Mouse (Mus musculus): ENCODE results near the gene Ptprcap. TPM values are rescaled to one million over a fixed set of nuclear protein-coding genes. Genes with fewer than 3 reads are reported as not detected.
A peak's percentile ranks its signal among the peaks of the same experiment; 100 is the strongest.
"Not testable (repeated sequence)": the region's sequence is repeated elsewhere in the genome, so short reads cannot be mapped to it uniquely, and the experiment has no call there.

The Ptprcap gene
- polyA plus RNA-seq, 1 experiment from 2014 or later: 4.8 TPM

- ATAC-seq (ENCODE audit: insufficient number of reproducible peaks, low FRiP score, low TSS enrichment, low read depth): no peak
- Histone ChIP-seq H3K9ac (no peak overlapping the region), H3K27ac (replicated peaks) (no peak overlapping the region), H3K4me2 (replicated peaks) (no peak overlapping the region), H3K4me1 (peaks cover 24% of the 10 kb centered on the region), H3K27me3 (no peaks in the 10 kb centered on the region), H3K36me3 (peaks cover 57% of the 10 kb centered on the region), H3K9me3 (replicated peaks) (no peaks in the 10 kb centered on the region), H3K4me3 (replicated peaks) (no peak overlapping the region)
- WGBS: 97% methylated on average over 7 of the region's 7 CpGs
These were observed 36.4 kb upstream of the Ptprcap start for GRCm38 (mm10) chr19:4117006-4117405.

GRCm38 (mm10) chr19:4118350-4118749 lies 35.1 kb upstream of the Ptprcap start:
- ATAC-seq (ENCODE audit: insufficient number of reproducible peaks, low FRiP score, low TSS enrichment, low read depth): no peak
- Histone ChIP-seq H3K27ac (replicated peaks) (no peak overlapping the region), H3K4me1 (peaks cover 23% of the 10 kb centered on the region), H3K4me2 (replicated peaks) (no peak overlapping the region), H3K9me3 (replicated peaks) (no peaks in the 10 kb centered on the region), H3K36me3 (peaks cover 43% of the 10 kb centered on the region), H3K27me3 (no peaks in the 10 kb centered on the region), H3K9ac (no peak overlapping the region), H3K4me3 (replicated peaks) (no peak overlapping the region)
- WGBS: 91% methylated on average over 2 of the region's 2 CpGs

- 77% methylated on average over 6 of the region's 6 CpGs for WGBS
- peak overlapping the region; percentile 53 for H3K4me2 ChIP-seq (replicated peaks)
- no peak overlapping the region for H3K27ac ChIP-seq (replicated peaks)
- no peaks in the 10 kb centered on the region for H3K9me3 ChIP-seq (replicated peaks)
- H3K4me3 ChIP-seq (replicated peaks): no peak overlapping the region; the same call in 1 of the 2 replicates
- peaks cover 28% of the 10 kb centered on the region for H3K36me3 ChIP-seq
- no peak for ATAC-seq (ENCODE audit: insufficient number of reproducible peaks, low FRiP score, low TSS enrichment, low read depth)
- H3K27me3 ChIP-seq: no peaks in the 10 kb centered on the region
- no peak overlapping the region for H3K9ac ChIP-seq
- H3K4me1 ChIP-seq: peaks cover 25% of the 10 kb centered on the region
These were observed 33.5 kb upstream of the Ptprcap start for GRCm38 (mm10) chr19:4119716-4120487.

- Histone ChIP-seq H3K27ac (replicated peaks) (no peak overlapping the region), H3K9ac (no peak overlapping the region), H3K4me1 (peaks cover 29% of the 10 kb centered on the region), H3K4me2 (replicated peaks) (peak overlapping the region; percentile 53), H3K9me3 (replicated peaks) (no peaks in the 10 kb centered on the region), H3K36me3 (peaks cover 22% of the 10 kb centered on the region), H3K27me3 (no peaks in the 10 kb centered on the region), H3K4me3 (replicated peaks) (peak overlapping the region; percentile 53)
- no peak for ATAC-seq (ENCODE audit: insufficient number of reproducible peaks, low FRiP score, low TSS enrichment, low read depth)
- WGBS: 93% methylated on average over 2 of the region's 2 CpGs
These were observed 32.9 kb upstream of the Ptprcap start for GRCm38 (mm10) chr19:4120496-4120895.

- Histone ChIP-seq H3K9me3 (replicated peaks) (no peaks in the 10 kb centered on the region), H3K9ac (peak overlapping the region; percentile 49; the same call in 1 of the 2 replicates), H3K4me3 (replicated peaks) (peak overlapping the region; percentile 53), H3K36me3 (peaks cover 16% of the 10 kb centered on the region), H3K4me2 (replicated peaks) (peak overlapping the region; percentile 53), H3K27ac (replicated peaks) (peak overlapping the region; percentile 90), H3K4me1 (peaks cover 29% of the 10 kb centered on the region), H3K27me3 (no peaks in the 10 kb centered on the region)
- 2% methylated on average over 38 of the region's 38 CpGs for WGBS
- ATAC-seq (ENCODE audit: insufficient number of reproducible peaks, low FRiP score, low TSS enrichment, low read depth): peak; percentile 78
These were observed 32.2 kb upstream of the Ptprcap start for GRCm38 (mm10) chr19:4121097-4121805.

GRCm38 (mm10) chr19:4121896-4122295 lies 31.5 kb upstream of the Ptprcap start:
- H3K9ac ChIP-seq; H3K4me3 ChIP-seq (replicated peaks); H3K9me3 ChIP-seq (replicated peaks); ATAC-seq (ENCODE audit: insufficient number of reproducible peaks, low FRiP score, low TSS enrichment, low read depth); H3K4me2 ChIP-seq (replicated peaks); H3K27ac ChIP-seq (replicated peaks); H3K27me3 ChIP-seq: not testable (repeated sequence)
- 54% methylated on average over 6 of the region's 6 CpGs for WGBS
- H3K4me1 ChIP-seq: peaks cover 35% of the 10 kb centered on the region
- H3K36me3 ChIP-seq: peaks cover 11% of the 10 kb centered on the region

- WGBS: 82% methylated on average over 7 of the region's 7 CpGs
These were observed 30.7 kb upstream of the Ptprcap start for GRCm38 (mm10) chr19:4122411-4123370.

GRCm38 (mm10) chr19:4124432-4124831 lies 29.0 kb upstream of the Ptprcap start:
- peaks cover 14% of the 10 kb centered on the region for H3K36me3 ChIP-seq
- WGBS: 51% methylated on average over 4 of the region's 4 CpGs
- peak overlapping the region; percentile 72 for H3K4me2 ChIP-seq (replicated peaks)
- no peaks in the 10 kb centered on the region for H3K9me3 ChIP-seq (replicated peaks)
- ATAC-seq (ENCODE audit: insufficient number of reproducible peaks, low FRiP score, low TSS enrichment, low read depth): no peak
- H3K4me3 ChIP-seq (replicated peaks): 0 out of 2 replicates have a peak overlapping the region, but pooled peaks have one; percentile 16
- peak overlapping the region; percentile 79 for H3K27ac ChIP-seq (replicated peaks)
- no peak overlapping the region for H3K9ac ChIP-seq
- H3K4me1 ChIP-seq: peaks cover 44% of the 10 kb centered on the region
- no peaks in the 10 kb centered on the region for H3K27me3 ChIP-seq

More at GRCm38 (mm10) chr19:4122411-4123370, 30.7 kb upstream of the Ptprcap start:
- no peaks in the 10 kb centered on the region for H3K27me3 ChIP-seq
- no peak for ATAC-seq (ENCODE audit: insufficient number of reproducible peaks, low FRiP score, low TSS enrichment, low read depth)
- H3K9me3 ChIP-seq (replicated peaks): no peaks in the 10 kb centered on the region
- peaks cover 7% of the 10 kb centered on the region for H3K36me3 ChIP-seq
- peaks cover 43% of the 10 kb centered on the region for H3K4me1 ChIP-seq
- H3K9ac ChIP-seq: no peak overlapping the region
- H3K4me3 ChIP-seq (replicated peaks): no peak overlapping the region
- no peak overlapping the region for H3K27ac ChIP-seq (replicated peaks)
- H3K4me2 ChIP-seq (replicated peaks): no peak overlapping the region

- Histone ChIP-seq H3K4me3 (replicated peaks) (peak overlapping the region; percentile 85), H3K9ac (0 out of 2 replicates have a peak overlapping the region, but pooled peaks have one; percentile 22), H3K4me1 (peaks cover 37% of the 10 kb centered on the region), H3K27ac (replicated peaks) (peak overlapping the region; percentile 79), H3K4me2 (replicated peaks) (peak overlapping the region; percentile 72), H3K36me3 (peaks cover 22% of the 10 kb centered on the region)
- peak; percentile 11; the same call in 1 of the 2 replicates for ATAC-seq (ENCODE audit: insufficient number of reproducible peaks, low FRiP score, low TSS enrichment, low read depth)
- not testable (repeated sequence) for H3K9me3 ChIP-seq (replicated peaks); H3K27me3 ChIP-seq
- 17% methylated on average over 3 of the region's 4 CpGs for WGBS
These were observed 28.1 kb upstream of the Ptprcap start for GRCm38 (mm10) chr19:4125268-4125667.

- ATAC-seq (ENCODE audit: insufficient number of reproducible peaks, low FRiP score, low TSS enrichment, low read depth): peak; percentile 94
- Histone ChIP-seq H3K9ac (peak within 1 kb of the TSS; percentile 81), H3K9me3 (replicated peaks) (no peaks in the 10 kb centered on the region), H3K36me3 (peaks cover 25% of the 10 kb centered on the region), H3K27me3 (no peaks in the 10 kb centered on the region), H3K27ac (replicated peaks) (peak within 1 kb of the TSS; percentile 83), H3K4me2 (replicated peaks) (peak within 1 kb of the TSS; percentile 72), H3K4me3 (replicated peaks) (peak within 1 kb of the TSS; percentile 85), H3K4me1 (peaks cover 29% of the 10 kb centered on the region)
- WGBS: under 1% methylated on average over 63 of the region's 64 CpGs
These were observed 27.4 kb upstream of the Ptprcap start, which contains the start of gene Aip for GRCm38 (mm10) chr19:4125741-4126696. Aip (minus strand) TSS chr19:4125858.
